Mouse (Mus musculus): ENCODE results near the gene AI837181. TPM values are rescaled to one million over a fixed set of nuclear protein-coding genes. Genes with fewer than 3 reads are reported as not detected.
"Not testable (repeated sequence)": the region's sequence is repeated elsewhere in the genome, so short reads cannot be mapped to it uniquely, and the experiment has no call there.

The AI837181 gene
- polyA plus RNA-seq, 1 experiment from 2014 or later: 49.1 TPM

GRCm38 (mm10) chr19:5405924-5406323 is 19.0 kb upstream of the AI837181 start:
- Histone ChIP-seq H3K4me3 (peak overlapping the region; percentile 57), H3K9me3 (no peaks in the 10 kb centered on the region), H3K4me1 (peaks cover 26% of the 10 kb centered on the region), H3K36me3 (0 out of 2 replicates have a peak, but pooled peaks cover 4% of the 10 kb centered on the region), H3K27ac (peak overlapping the region; percentile 80; the same call in 1 of the 2 replicates), H3K27me3 (ENCODE audit: insufficient read depth, poor library complexity, severe bottlenecking) (no peaks in the 10 kb centered on the region)
- WGBS: 23% methylated on average over 7 of the region's 7 CpGs
- no peak for DNase-seq (ENCODE audit: low spot score)

GRCm38 (mm10) chr19:5406531-5407126 is 18.3 kb upstream of the AI837181 start:
- peaks cover 28% of the 10 kb centered on the region for H3K4me1 ChIP-seq
- not testable (repeated sequence) for H3K27me3 ChIP-seq (ENCODE audit: insufficient read depth, poor library complexity, severe bottlenecking); H3K36me3 ChIP-seq; H3K9me3 ChIP-seq
- DNase-seq (ENCODE audit: low spot score): peak; percentile 87
- 22% methylated on average over 25 of the region's 25 CpGs for WGBS
- H3K27ac ChIP-seq: peak overlapping the region; percentile 94
- H3K4me3 ChIP-seq: peak overlapping the region; percentile 71

- 16% methylated on average over 7 of the region's 7 CpGs for WGBS
- DNase-seq (ENCODE audit: low spot score): peak; percentile 85
These were observed 17.8 kb upstream of the AI837181 start for GRCm38 (mm10) chr19:5407133-5407532.

GRCm38 (mm10) chr19:5408057-5409001 is 16.6 kb upstream of the AI837181 start:
- H3K36me3 ChIP-seq: 0 out of 2 replicates have a peak, but pooled peaks cover 4% of the 10 kb centered on the region
- no peak overlapping the region; the same call in 1 of the 2 replicates for H3K27ac ChIP-seq
- no peak for DNase-seq (ENCODE audit: low spot score)
- H3K4me1 ChIP-seq: peaks cover 32% of the 10 kb centered on the region
- 83% methylated on average over 13 of the region's 13 CpGs for WGBS
- H3K4me3 ChIP-seq: peak overlapping the region; percentile 71; the same call in 1 of the 2 replicates
- no peaks in the 10 kb centered on the region for H3K9me3 ChIP-seq
- no peaks in the 10 kb centered on the region for H3K27me3 ChIP-seq (ENCODE audit: insufficient read depth, poor library complexity, severe bottlenecking)

More at GRCm38 (mm10) chr19:5407133-5407532, 17.8 kb upstream of the AI837181 start:
- Histone ChIP-seq H3K36me3 (0 out of 2 replicates have a peak, but pooled peaks cover 4% of the 10 kb centered on the region), H3K9me3 (no peaks in the 10 kb centered on the region), H3K27me3 (ENCODE audit: insufficient read depth, poor library complexity, severe bottlenecking) (no peaks in the 10 kb centered on the region), H3K4me3 (peak overlapping the region; percentile 71), H3K27ac (peak overlapping the region; percentile 94), H3K4me1 (peaks cover 32% of the 10 kb centered on the region)

- no peak overlapping the region for H3K4me3 ChIP-seq
- no peaks in the 10 kb centered on the region for H3K9me3 ChIP-seq
- H3K27ac ChIP-seq: no peak overlapping the region
- peaks cover 32% of the 10 kb centered on the region for H3K4me1 ChIP-seq
- H3K27me3 ChIP-seq (ENCODE audit: insufficient read depth, poor library complexity, severe bottlenecking): no peaks in the 10 kb centered on the region
- 0 out of 2 replicates have a peak, but pooled peaks cover 4% of the 10 kb centered on the region for H3K36me3 ChIP-seq
- DNase-seq (ENCODE audit: low spot score): no peak
- 76% methylated on average over 5 of the region's 5 CpGs for WGBS
These were observed 15.9 kb upstream of the AI837181 start for GRCm38 (mm10) chr19:5409068-5409467.

GRCm38 (mm10) chr19:5410641-5411040 is 14.3 kb upstream of the AI837181 start:
- WGBS: 77% methylated on average over 5 of the region's 5 CpGs
- H3K27ac ChIP-seq: no peak overlapping the region
- H3K36me3 ChIP-seq: 0 out of 2 replicates have a peak, but pooled peaks cover 4% of the 10 kb centered on the region
- DNase-seq (ENCODE audit: low spot score): no peak
- peaks cover 35% of the 10 kb centered on the region for H3K4me1 ChIP-seq
- H3K4me3 ChIP-seq: no peak overlapping the region
- H3K27me3 ChIP-seq (ENCODE audit: insufficient read depth, poor library complexity, severe bottlenecking): no peaks in the 10 kb centered on the region
- H3K9me3 ChIP-seq: no peaks in the 10 kb centered on the region

GRCm38 (mm10) chr19:5411961-5412360 is 13.0 kb upstream of the AI837181 start:
- H3K36me3 ChIP-seq: 0 out of 2 replicates have a peak, but pooled peaks cover 4% of the 10 kb centered on the region
- H3K9me3 ChIP-seq: no peaks in the 10 kb centered on the region
- peaks cover 30% of the 10 kb centered on the region for H3K4me1 ChIP-seq
- no peaks in the 10 kb centered on the region for H3K27me3 ChIP-seq (ENCODE audit: insufficient read depth, poor library complexity, severe bottlenecking)
- no peak for DNase-seq (ENCODE audit: low spot score)
- 73% methylated on average over 5 of the region's 5 CpGs for WGBS
- no peak overlapping the region for H3K27ac ChIP-seq
- H3K4me3 ChIP-seq: no peak overlapping the region

GRCm38 (mm10) chr19:5413840-5414239 is 11.1 kb upstream of the AI837181 start:
- peaks cover 11% of the 10 kb centered on the region; the same call in 1 of the 2 replicates for H3K36me3 ChIP-seq
- 73% methylated on average over 4 of the region's 4 CpGs for WGBS
- DNase-seq (ENCODE audit: low spot score): no peak

GRCm38 (mm10) chr19:5414534-5414957 is 10.4 kb upstream of the AI837181 start:
- H3K9me3 ChIP-seq: no peaks in the 10 kb centered on the region
- no peak overlapping the region for H3K27ac ChIP-seq
- peaks cover 11% of the 10 kb centered on the region; the same call in 1 of the 2 replicates for H3K4me1 ChIP-seq
- no peak for DNase-seq (ENCODE audit: low spot score)
- no peaks in the 10 kb centered on the region for H3K27me3 ChIP-seq (ENCODE audit: insufficient read depth, poor library complexity, severe bottlenecking)
- WGBS: 60% methylated on average over 2 of the region's 2 CpGs
- no peak overlapping the region for H3K4me3 ChIP-seq
- peaks cover 9% of the 10 kb centered on the region; the same call in 1 of the 2 replicates for H3K36me3 ChIP-seq

More at GRCm38 (mm10) chr19:5413840-5414239, 11.1 kb upstream of the AI837181 start:
- H3K27ac ChIP-seq: no peak overlapping the region
- no peak overlapping the region for H3K4me3 ChIP-seq
- H3K27me3 ChIP-seq (ENCODE audit: insufficient read depth, poor library complexity, severe bottlenecking): no peaks in the 10 kb centered on the region
- H3K4me1 ChIP-seq: peaks cover 11% of the 10 kb centered on the region; the same call in 1 of the 2 replicates
- H3K9me3 ChIP-seq: no peaks in the 10 kb centered on the region

GRCm38 (mm10) chr19:5418750-5419466 is 6.0 kb upstream of the AI837181 start:
- H3K4me1 ChIP-seq: peaks cover 15% of the 10 kb centered on the region
- no peak overlapping the region for H3K4me3 ChIP-seq
- no peak overlapping the region for H3K27ac ChIP-seq
- DNase-seq (ENCODE audit: low spot score): no peak
- no peaks in the 10 kb centered on the region for H3K9me3 ChIP-seq
- H3K36me3 ChIP-seq: peaks cover 40% of the 10 kb centered on the region
- H3K27me3 ChIP-seq (ENCODE audit: insufficient read depth, poor library complexity, severe bottlenecking): no peaks in the 10 kb centered on the region
- 88% methylated on average over 8 of the region's 8 CpGs for WGBS

GRCm38 (mm10) chr19:5419630-5420029 is 5.3 kb upstream of the AI837181 start:
- Histone ChIP-seq H3K27me3 (ENCODE audit: insufficient read depth, poor library complexity, severe bottlenecking) (no peaks in the 10 kb centered on the region), H3K27ac (no peak overlapping the region), H3K9me3 (no peaks in the 10 kb centered on the region), H3K4me3 (no peak overlapping the region), H3K4me1 (peaks cover 14% of the 10 kb centered on the region), H3K36me3 (peaks cover 40% of the 10 kb centered on the region)
- 81% methylated on average over 9 of the region's 9 CpGs for WGBS
- no peak for DNase-seq (ENCODE audit: low spot score)

- Histone ChIP-seq H3K4me1 (peaks cover 14% of the 10 kb centered on the region), H3K27ac (no peak overlapping the region), H3K27me3 (ENCODE audit: insufficient read depth, poor library complexity, severe bottlenecking) (no peaks in the 10 kb centered on the region), H3K36me3 (peaks cover 40% of the 10 kb centered on the region), H3K9me3 (no peaks in the 10 kb centered on the region), H3K4me3 (no peak overlapping the region)
- WGBS: 91% methylated on average over 6 of the region's 6 CpGs
- no peak for DNase-seq (ENCODE audit: low spot score)
These were observed 4.4 kb upstream of the AI837181 start for GRCm38 (mm10) chr19:5420579-5420978.
